Mouse (Mus musculus) T-cell, adult 2 months (primary cell): Measurements from ENCODE around the gene Gm20696.

Experiments
- DNase-seq: peaks from one replicate; pipeline ENCODE4 v3.0.0; 2022; ENCODE audit warnings: low spot score

The Gm20696 gene

DNA sequence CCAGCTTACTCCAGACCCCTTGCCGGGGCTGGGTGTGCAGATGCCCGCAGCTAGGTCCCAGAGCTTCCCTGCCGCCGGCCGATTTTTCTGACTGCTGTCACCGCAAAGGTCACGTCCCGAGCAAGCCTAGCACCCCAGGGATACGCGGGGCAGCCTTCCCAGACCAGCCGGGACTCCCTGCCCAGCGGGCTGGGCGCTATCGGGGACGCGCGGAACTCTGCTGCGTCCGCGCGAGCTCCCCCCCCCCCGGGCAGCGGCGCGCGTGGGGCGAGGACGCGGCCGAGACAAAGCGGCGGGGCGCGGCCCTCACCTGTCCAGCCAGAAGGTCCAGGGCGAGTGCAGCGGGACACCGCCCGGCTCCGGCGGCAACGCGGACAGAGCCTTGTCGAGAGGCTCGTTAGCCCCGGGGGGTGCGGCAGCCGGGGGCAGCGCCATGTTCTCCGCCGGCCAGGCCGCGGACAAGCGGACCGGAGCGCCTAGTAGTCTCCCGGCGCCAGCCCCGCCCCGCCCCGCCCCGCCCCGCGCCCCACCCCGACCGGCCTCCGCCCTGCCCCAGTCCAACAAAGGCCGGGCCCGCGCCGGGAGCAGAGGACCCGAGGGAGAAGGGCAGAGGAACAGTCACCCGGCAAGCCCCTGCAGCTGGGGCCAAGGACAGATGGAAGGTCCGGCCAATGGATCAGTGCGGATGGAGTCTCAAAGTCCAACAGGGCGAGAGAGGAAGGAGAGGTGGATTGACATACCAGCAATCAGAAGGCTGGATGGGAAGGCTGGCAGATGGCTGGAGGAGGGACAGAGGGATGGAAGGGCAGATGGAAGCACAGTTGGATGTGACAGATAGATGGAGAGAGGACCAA lies at the start of gene Gm20696, which contains the start of gene Eif4e3:
Gene Gm20696 (minus strand): TSS at position 480 of the 854 bp plus-strand sequence.
Gene Eif4e3 (minus strand): TSS at position 454 of the 854 bp plus-strand sequence.
- DNase-seq = peak; percentile 13

DNA sequence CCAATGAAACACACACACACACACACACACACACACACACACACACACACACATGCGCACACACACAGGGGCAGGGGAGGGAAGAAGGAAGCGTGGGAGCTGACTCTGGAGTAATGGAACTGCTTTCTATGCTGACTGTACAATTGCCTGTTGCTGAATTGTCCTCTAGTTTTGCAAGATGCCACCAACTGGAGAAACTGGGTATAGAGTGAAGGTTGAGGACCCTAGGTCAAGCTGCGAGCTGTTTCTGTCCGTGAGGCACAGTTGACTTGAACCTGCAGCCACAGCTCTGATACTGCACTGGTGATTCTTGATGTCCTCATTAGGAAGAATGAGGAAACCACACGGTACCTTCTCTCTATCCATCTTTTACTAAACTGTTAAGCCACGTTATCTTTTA lies 49.3 kb upstream of the Gm20696 start:
- DNase-seq = no peak

DNA sequence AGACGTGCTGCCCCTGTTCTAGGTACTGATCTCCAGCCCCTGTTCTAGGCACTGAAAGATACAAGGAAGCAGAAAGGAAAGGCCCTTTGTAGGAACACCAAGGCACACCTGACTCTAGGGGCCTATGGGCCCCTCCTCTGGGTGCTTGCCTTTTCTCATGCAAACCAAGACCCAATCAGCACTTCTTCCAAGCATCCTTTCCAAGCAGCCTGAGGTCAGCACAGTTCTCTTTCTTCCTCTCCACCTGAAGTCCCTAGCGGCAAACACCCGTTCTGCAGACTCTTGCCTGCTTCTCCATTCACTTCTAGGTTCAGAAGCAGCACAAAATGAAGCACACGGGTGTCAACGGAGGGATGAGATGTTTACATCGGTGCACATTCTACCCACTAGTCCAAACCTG lies 48.6 kb upstream of the Gm20696 start:
- DNase-seq = no peak

DNA sequence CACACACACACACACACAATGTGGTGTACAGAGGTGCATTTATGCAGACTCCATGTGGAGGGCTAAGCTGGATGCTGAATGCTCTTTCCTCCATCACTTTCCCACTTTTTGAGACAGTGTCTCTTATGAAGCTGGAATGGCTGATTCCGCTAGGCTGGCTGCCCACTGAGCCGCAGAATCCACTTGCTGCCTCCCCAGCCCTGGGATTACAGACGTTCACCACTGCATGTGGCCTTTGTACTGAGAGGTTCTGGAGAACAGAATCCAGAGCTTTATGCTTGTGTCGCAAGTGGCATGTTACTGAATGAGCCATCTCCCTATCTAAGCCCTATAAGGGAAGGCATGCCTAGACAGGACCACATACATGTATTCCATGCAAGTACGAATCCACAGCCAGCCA lies 46.7 kb upstream of the Gm20696 start:
- no peak for DNase-seq

DNA sequence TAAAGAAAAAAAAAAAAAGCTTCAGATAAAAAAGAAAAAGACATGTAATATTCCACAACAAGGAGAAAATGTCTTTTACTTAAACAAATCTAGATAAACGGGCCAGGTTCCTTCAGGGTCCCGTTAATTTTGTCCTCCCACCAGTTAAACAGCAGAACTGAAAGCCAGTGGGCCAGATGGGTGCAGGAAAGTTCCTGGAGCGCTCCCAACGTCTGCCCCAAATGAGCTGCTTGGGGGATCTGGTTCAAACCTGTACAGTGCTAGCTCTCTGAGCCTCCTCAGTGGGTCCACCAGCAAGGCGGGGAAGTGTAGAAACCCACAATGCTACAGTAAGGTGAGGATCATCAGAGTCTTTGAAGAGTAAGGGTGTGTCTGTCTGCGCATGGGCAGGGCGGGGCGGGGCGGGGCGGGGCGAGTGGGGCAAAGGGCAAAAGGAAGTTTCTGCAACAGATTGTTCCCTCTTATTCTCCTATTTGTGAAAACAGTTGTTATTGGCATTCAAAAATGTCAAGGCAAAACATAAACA lies 45.0 kb upstream of the Gm20696 start:
- no peak for DNase-seq

DNA sequence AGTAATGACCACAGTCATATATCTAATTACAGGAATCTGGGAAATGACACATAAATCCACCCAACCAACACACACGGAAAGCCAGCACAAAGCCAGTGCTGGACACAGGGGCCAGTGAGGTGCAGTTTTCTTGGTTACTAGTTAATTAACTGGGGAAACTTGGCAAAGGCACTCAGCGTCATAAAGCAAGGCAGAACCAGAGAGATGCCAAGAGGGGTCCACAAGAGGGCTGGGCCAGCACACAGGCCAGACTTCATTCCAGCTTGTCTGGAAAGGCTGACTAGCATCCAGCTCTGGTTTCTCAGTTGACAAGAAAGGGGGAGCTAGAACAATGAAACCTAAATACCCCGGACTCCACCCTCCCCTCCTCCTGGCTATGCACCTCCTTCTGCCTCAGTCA lies 33.9 kb upstream of the Gm20696 start:
- DNase-seq = no peak

DNA sequence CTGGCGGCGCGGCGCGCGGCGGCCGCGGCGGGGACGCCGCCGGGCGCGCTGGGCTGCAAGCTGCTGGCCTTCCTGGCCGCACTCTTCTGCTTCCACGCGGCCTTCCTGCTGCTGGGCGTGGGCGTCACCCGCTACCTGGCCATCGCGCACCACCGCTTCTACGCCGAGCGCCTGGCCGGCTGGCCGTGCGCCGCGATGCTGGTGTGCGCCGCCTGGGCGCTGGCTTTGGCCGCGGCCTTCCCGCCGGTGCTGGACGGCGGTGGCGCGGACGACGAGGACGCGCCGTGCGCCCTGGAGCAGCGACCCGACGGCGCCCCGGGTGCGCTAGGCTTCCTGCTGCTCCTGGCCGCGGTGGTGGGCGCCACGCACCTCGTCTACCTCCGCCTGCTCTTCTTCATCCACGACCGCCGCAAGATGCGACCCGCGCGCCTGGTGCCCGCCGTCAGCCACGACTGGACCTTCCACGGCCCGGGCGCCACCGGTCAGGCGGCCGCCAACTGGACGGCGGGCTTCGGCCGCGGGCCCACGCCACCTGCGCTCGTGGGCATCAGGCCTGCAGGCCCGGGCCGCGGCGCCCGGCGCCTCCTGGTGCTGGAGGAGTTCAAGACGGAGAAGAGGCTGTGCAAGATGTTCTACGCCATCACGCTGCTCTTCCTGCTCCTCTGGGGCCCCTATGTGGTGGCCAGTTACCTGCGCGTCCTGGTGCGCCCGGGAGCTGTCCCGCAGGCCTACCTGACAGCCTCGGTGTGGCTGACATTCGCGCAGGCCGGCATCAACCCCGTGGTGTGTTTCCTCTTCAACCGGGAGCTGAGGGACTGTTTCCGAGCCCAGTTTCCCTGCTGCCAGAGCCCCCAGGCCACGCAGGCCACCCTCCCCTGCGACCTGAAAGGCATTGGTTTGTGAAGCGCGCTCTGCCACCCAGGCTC lies 26.6 kb upstream of the Gm20696 start:
- DNase-seq = no peak

DNA sequence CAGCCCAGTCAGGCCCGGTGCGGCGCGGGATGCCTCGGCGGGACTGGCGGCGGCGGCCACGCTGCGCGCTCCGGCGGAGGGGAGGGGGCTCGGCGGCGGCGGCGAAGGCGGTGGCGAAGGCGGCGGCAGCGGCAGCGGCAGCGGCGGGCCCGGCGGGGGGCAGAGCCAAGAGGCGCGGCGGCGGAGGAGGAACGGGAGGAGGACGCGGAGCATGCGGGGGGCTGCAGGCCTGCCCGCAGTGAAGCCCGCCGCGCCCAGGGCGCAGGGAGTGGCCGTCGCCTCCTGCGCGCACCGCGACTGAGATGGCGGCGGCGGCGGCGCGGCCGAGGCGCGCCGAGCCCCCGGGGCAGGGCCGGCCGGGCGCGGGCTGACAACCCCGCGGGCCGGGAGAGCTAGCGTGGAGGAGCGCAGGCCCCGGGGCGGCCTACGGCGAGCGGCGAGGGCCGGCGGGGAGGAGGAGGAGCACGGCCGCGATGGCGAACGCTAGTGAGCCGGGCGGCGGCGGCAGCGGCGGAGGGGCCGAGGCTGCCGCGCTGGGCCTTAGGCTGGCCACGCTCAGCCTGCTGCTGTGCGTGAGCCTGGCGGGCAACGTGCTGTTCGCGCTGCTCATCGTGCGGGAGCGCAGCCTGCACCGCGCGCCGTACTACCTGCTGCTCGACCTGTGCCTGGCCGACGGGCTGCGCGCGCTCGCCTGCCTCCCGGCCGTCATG lies 25.8 kb upstream of the Gm20696 start, which contains the start of gene Gpr27:
Gene Gpr27 (plus strand): TSS at position 474 of the 710 bp plus-strand sequence.
- DNase-seq = no peak

DNA sequence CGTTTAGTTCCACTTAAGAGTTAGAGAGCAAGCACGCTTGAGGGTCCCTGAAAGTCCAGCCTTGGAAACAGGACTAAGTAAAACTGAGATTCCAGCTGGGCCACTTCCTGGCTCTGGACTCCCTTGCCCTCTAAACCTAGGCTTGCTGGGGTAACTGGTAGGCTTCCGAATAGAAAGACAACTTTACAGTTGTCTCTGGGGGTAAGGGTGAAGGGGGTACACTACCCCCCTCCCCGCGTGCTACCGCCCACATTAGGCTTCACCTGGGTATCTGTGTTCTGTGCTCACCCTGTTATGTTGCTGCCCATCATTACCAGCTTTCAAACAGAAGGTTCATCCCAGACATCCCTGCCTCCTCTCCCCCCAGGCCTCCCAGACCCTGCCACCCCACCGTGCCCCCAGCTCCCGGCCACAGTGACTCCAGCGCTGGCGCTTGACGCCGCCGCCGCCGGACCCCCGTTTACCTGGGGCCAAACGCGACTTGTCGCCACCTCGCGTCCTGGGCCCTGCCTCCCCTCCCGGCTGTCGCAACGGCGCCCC lies 25.1 kb upstream of the Gm20696 start:
- no peak for DNase-seq

DNA sequence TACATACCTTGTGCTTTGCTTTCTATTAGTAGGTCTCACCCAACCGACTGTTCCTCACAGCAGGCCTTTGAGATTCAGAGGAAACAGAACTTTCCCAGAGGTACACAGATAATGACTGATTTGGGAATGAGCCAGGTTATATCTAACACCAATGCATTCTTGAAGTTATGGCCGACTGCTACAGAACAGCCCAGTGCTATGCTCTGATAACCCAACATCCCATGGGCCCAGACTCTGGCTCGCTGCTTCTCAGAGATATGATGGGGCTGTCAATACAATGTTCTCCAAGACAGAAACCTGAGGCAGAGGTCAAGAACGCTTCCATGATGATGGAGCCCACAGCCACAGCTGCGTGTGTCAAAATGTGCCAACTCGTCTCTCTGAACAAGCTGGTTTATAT lies 21.9 kb upstream of the Gm20696 start:
- DNase-seq = no peak

DNA sequence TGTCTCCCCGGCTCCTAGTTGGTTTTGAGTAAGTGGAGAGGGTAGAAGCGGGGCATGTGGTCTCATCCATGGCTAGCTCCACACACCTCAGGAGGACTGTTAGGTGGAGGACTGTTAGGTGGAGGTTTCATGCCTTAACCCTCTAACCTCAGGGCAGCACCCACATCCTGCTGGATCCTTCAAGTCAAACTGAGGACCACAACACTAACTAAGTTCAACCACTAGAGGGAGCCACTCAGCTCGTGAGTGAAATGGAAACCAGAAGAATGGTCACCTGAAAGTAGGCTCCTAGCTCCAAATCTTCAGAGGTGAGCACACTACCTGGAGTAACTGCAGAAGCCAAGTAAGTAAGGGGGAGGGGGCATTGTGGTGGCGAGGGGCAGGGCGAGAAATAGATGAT lies 18.3 kb upstream of the Gm20696 start:
- DNase-seq = peak; percentile 44

DNA sequence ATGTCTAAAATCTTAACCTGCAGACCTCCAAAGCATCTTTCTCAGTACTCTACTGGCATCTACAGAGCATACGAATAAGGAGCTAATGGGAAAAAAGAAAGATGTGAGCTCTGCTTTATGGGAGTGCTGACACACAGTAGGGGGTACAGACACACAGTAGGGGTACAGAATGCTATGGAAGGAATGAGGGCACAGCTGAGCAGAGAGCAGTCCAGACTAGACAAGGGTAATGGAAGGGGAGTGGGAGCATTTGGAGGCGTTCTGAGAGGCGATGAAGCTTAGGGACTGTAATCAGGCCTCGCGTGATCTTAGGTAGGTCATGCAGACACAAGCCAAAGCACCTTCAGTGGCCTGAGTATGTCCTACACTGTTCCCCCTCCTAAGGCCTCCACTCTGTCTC lies 17.4 kb upstream of the Gm20696 start:
- DNase-seq = no peak

DNA sequence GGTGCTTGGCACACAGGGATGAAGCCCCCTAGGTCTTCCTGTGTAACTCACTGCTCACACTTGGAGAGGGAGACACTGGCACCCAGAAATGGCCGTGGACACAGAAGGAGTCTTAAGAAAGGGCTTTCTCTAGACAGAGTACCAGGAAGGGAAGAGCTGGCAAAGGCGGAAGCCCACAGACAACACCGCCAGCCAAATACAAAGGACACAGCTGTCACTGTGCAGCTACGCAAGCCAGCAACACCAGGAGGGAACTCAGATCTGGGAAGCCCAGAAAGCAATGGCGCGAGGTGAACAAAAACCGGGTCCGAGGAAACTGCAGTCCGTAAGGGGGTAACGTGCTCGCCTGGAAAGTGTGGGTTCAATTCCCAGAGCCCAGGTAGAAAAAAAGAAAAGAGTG lies 11.5 kb upstream of the Gm20696 start:
- DNase-seq = no peak

DNA sequence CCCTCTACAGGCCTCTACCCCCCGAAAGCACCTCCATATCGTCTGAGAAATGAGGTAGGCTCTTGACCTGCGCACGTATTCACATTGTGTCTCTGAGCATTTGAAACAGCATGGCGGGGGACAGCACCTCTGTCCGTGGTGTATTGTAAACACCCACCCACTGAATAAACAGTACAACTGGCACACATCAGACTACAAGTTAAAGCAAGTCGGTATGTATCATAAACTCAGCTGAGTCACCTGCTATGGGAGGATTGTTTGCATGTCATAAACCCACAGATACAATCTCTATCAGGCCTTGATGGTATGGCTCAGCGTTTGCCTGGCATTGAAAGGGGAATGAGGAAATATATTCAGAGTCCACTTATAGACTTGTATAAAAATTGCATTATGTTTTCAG lies 10.7 kb upstream of the Gm20696 start:
- no peak for DNase-seq

DNA sequence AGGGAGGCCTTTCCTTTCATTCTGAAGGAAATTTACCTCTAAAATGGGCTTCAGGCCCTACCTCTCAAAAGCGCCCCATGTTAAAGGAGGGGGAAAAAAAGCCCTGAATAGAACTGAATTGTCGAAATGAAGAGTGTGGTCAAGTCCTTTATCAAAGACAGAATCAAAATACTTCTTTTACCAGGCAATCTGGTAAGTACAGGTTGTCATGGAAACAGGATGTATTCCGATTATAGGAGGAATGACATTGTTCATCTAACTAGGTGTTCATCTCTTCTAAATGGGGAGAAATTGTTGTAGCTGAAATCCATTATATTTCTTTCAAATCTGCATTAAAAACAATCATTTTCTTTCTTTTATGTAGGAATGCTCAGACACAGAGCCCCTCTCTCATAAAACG lies 7.9 kb upstream of the Gm20696 start:
- DNase-seq = no peak

DNA sequence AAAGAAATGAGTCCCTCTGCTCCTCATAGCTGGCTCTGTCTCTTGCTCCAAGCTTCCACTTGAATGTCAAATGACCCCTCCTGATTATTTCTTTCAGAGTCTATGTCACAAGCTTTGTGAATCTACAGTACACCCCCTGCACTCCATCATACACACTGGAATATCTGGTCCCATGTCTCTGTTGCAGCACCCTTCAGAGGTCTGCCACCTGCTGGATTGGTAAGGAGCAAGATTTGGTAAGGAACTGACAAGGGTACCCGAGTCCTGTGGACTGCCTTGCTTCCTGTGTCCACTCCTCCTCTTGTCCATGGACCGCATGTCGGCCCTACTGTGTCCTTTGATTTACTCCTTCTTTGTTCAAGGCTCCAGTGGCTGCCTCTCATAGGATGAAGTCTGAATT lies 5.2 kb upstream of the Gm20696 start:
- no peak for DNase-seq

DNA sequence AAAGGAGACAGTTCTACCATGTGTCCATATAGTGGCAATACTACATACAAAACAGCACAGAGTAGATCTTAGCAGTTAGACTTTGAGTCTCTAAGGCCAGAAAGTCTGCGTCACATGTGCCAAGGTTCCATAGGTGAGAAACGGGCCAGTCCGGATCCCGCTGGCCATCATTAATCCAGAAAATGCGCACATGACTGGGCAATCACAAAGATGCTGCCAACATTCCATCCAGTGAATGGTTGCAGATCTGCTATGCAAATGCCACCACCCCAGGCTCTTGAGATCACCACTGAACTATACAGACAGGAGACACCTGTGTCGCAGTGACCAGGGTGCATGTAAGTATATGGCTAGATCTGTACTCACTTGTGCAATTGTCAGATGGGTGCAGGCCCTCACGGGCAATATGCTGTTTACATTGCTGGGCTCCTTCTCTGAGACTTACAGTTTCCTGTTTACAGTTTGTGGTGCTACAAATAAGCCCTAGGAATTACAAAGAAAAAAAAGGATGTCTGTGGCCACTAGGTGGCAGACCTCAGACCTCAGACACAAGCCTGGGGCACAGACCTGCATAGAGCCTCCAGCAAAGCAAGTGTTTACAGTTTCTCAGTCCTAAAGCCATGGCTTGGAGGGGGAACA lies 4.0 kb upstream of the Gm20696 start:
- peak; percentile 73 for DNase-seq

DNA sequence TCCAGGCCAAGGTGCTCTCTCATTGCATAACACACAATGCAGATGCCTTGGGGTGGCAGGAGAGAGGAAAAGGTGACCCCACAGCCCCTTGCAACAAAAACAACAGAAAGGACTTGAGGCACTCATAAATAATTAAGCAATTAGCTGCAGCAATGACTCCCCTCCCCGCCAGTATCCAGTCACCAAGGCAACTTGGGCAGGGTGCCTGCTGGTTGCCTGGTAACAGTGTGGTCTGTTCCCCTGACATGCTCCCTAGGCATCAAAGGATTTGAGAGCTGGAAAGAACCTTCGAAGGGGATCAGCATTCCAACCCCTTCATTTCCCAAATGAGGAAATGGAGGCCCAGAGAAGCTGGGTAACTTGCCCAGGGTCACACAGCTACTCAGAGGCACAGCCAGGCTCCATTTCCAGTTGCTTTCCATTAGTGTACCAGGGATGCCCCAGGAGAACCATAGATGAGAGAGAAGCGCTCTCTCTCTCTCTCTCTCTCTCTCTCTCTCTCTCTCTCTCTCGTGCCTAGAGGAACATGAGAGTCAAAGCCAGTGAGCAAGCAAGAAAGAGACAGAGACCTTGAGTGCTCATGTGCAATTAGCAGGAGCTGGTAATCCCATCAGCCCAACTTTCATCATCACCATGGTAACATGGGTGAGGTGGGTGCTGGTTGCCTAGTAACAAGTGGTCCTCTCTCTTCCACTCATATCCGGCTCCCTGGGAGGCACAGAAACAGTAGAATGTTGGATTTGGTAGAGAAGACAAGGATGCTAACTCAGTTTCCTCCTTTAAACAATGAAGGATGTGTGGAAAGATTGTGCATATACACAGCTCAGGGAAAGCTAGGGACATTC lies 3.1 kb upstream of the Gm20696 start:
- no peak for DNase-seq

DNA sequence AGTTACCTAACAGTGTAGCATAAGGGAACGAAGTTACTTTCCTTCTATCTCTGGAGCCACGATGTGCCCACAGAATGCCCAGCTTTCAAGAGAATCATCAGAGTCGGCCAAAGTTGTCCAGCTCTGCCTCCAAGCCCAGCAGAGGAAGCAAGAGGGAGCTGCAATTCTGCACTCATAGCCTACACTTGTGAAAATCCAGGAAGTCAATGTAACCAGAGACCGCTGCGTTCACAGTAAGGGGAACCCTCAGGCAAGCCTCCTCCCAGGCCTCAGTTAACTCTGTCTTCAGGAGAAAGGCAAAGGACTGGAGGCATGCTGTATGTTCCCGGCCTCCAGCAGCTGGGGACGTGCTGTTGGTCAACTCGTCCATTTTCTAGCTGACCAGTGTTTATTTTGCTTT lies 693 bp upstream of the Gm20696 start:
- DNase-seq = no peak
